Mouse (Mus musculus): Measurements from ENCODE around the gene Gm37240.

Gm37240 gene

GRCm38 (mm10) chr3:85468995-85469394 lies 418.3 kb downstream of the Gm37240 start:
- DNase-seq, result no peak

GRCm38 (mm10) chr3:85465283-85466025 lies 421.9 kb downstream of the Gm37240 start:
- no peak for DNase-seq

- no peak for DNase-seq
These were observed 427.3 kb downstream of the Gm37240 start for GRCm38 (mm10) chr3:85460021-85460420.

GRCm38 (mm10) chr3:85456983-85457382 lies 430.3 kb downstream of the Gm37240 start:
- DNase-seq, result no peak

- no peak for DNase-seq
These were observed 431.9 kb downstream of the Gm37240 start for GRCm38 (mm10) chr3:85455453-85455852.

GRCm38 (mm10) chr3:85454001-85454400 lies 433.3 kb downstream of the Gm37240 start:
- DNase-seq, result no peak

- no peak for DNase-seq
These were observed 437.9 kb downstream of the Gm37240 start for GRCm38 (mm10) chr3:85449461-85449860.

- DNase-seq, result no peak
These were observed 444.5 kb downstream of the Gm37240 start for GRCm38 (mm10) chr3:85442781-85443180.

GRCm38 (mm10) chr3:85442261-85442660 lies 445.1 kb downstream of the Gm37240 start:
- no peak for DNase-seq

- DNase-seq, result no peak
These were observed 451.9 kb downstream of the Gm37240 start for GRCm38 (mm10) chr3:85435406-85435805.

GRCm38 (mm10) chr3:85431208-85431607 lies 456.1 kb downstream of the Gm37240 start:
- DNase-seq, result no peak

GRCm38 (mm10) chr3:85423376-85423997 lies 463.8 kb downstream of the Gm37240 start:
- no peak for DNase-seq

GRCm38 (mm10) chr3:85421403-85421802 lies 465.9 kb downstream of the Gm37240 start:
- DNase-seq, result no peak

GRCm38 (mm10) chr3:85417663-85418062 lies 469.7 kb downstream of the Gm37240 start:
- no peak for DNase-seq

GRCm38 (mm10) chr3:85398841-85399240 lies 488.5 kb downstream of the Gm37240 start:
- DNase-seq, result no peak

GRCm38 (mm10) chr3:85398483-85398835 lies 488.9 kb downstream of the Gm37240 start:
- no peak for DNase-seq

- no peak for DNase-seq
These were observed 489.4 kb downstream of the Gm37240 start for GRCm38 (mm10) chr3:85397816-85398482.

- DNase-seq, result no peak
These were observed 493.9 kb downstream of the Gm37240 start for GRCm38 (mm10) chr3:85393395-85393794.

- no peak for DNase-seq
These were observed 495.6 kb downstream of the Gm37240 start for GRCm38 (mm10) chr3:85391756-85392155.

- DNase-seq, result no peak
These were observed 496.2 kb downstream of the Gm37240 start for GRCm38 (mm10) chr3:85391111-85391510.

- DNase-seq, result no peak
These were observed 501.9 kb downstream of the Gm37240 start for GRCm38 (mm10) chr3:85385371-85385770.

GRCm38 (mm10) chr3:85383330-85383729 lies 504.0 kb downstream of the Gm37240 start:
- no peak for DNase-seq

- no peak for DNase-seq
These were observed 508.5 kb downstream of the Gm37240 start for GRCm38 (mm10) chr3:85378703-85379395.

Data from thymus, postnatal 14 days (tissue).